Mouse (Mus musculus) intestine, embryonic 16.5 days (tissue): ENCODE measurements around the gene Tsen15. TPM values are rescaled to one million over a fixed set of nuclear protein-coding genes. Genes with fewer than 3 reads are reported as not detected.
"Not testable (repeated sequence)": the region's sequence is repeated elsewhere in the genome, so short reads cannot be mapped to it uniquely, and the experiment has no call there.

Experiments
- ATAC-seq: fragments of 200-750 bp; cut with Nextera tagmentation; 2 replicates; pipeline ENCODE4 v1.8.0; 2017; ENCODE audit warnings: moderate TSS enrichment, moderate library complexity
- H3K27ac ChIP-seq: fragments of 300-500 bp; sonication (generic); 2 replicates; pipeline ENCODE4 v1.5.1; 2014; ENCODE audit warnings: mild to moderate bottlenecking, low read length
- H3K27me3 ChIP-seq: fragments of 300-500 bp; sonication (generic); replicated peaks from 2 replicates; pipeline ENCODE4 v1.6.1; 2014; ENCODE audit warnings: low read length, control low read depth, mixed read lengths; ENCODE audit not compliant: control insufficient read depth, insufficient read depth
- H3K36me3 ChIP-seq: fragments of 300-500 bp; sonication (generic); 2 replicates; pipeline ENCODE4 v1.6.1; 2014; ENCODE audit warnings: low read length, control low read depth; ENCODE audit not compliant: control insufficient read depth, insufficient read depth
- H3K4me1 ChIP-seq: fragments of 300-500 bp; sonication (generic); 2 replicates; pipeline ENCODE4 v1.6.1; 2014; ENCODE audit warnings: low read length, control low read depth, mixed read lengths; ENCODE audit not compliant: control insufficient read depth, insufficient read depth
- H3K4me2 ChIP-seq: fragments of 300-500 bp; sonication (generic); 2 replicates; pipeline ENCODE4 v1.6.1; 2014; ENCODE audit warnings: low read depth, low read length, control low read depth
- H3K4me3 ChIP-seq: fragments of 300-500 bp; sonication (generic); 2 replicates; pipeline ENCODE4 v1.5.1; 2014; ENCODE audit warnings: mild to moderate bottlenecking, low read length
- H3K9ac ChIP-seq: fragments of 300-500 bp; sonication (generic); 2 replicates; pipeline ENCODE4 v1.6.1; 2014; ENCODE audit warnings: low read depth, low read length
- H3K9me3 ChIP-seq: fragments of 300-500 bp; sonication (generic); 2 replicates; pipeline ENCODE4 v1.6.1; 2016; ENCODE audit warnings: low read length, control low read depth; ENCODE audit not compliant: control insufficient read depth
- WGBS: fragments of 180-500 bp; shearing (Covaris S2); extraction: QIAGEN DNeasy Blood & Tissue Kit; methylation state at CpG from one replicate; pipeline ENCODE4 v1.1.7; 2014; 5-methylcytosine and 5-hydroxymethylcytosine counted together
- polyA plus RNA-seq: library from polyadenylated mRNA; unstranded; fragments of >200 nt; fragmentation: Nextera tagmentation; extraction: Ambion mirVana; gene quantifications from 2 replicates; pipeline ENCODE4 v1.2.1, GENCODE M21; 2015

The Tsen15 gene
- polyA plus RNA-seq, 1 experiment from 2014 or later = 64.0 TPM

DNA sequence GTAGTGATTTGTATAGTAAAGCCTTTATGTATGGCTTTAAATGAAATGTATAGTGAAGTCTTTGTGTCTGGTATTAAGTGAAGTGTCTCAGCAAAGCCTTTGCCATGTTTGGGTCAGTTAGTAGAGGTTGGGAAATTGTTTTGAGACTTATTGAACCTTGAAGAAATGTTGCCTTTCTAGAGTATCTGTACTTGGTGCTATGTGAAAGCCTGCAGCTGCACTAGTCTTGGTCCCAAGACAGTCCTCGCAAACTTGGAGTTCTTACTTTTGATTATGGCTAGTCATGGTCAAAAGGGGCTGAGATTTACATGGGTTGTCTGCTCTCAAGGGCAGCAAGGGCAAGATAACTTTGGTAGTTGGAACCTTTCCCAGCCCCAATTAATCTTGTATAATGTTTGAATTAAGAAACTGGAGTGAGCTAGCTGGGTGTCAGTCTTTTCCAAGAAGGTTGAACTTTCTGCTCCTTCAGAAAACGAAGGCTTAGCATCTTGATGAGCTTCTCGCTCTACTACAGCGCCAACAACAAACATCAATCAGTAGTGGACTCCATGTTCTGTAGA, 8.5 kb upstream of the Tsen15 start:
- Histone ChIP-seq H3K36me3 (no peaks in the 10 kb centered on the region), H3K27ac (no peak overlapping the region), H3K4me1 (no peaks in the 10 kb centered on the region; the same call in 1 of the 2 replicates), H3K27me3 (no peaks in the 10 kb centered on the region), H3K4me3 (no peak overlapping the region), H3K9ac (no peak overlapping the region), H3K9me3 (0 out of 2 replicates have a peak, but pooled peaks cover 2% of the 10 kb centered on the region), H3K4me2 (no peak overlapping the region)
- no peak for ATAC-seq
- WGBS = 88% methylated on average over 4 of the region's 4 CpGs

DNA sequence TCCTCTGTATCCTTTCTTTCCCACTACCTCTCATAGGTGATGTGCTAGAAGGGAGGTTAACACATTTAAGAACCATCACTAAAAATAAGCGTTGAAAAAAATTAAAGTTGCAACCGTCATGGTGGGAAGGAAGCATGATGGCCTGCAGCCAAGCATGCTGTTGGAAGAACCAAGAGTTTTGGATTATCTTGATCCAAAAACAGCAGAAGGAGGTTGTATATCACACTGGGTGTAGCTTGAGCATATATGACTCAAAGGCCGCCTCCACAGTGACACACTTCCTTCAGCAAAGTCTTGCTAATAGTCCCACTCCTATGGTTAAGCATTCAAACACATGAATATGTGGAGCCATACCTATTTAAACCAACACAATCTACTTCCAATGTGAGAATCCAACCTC, 7.6 kb upstream of the Tsen15 start:
- 0 out of 2 replicates have a peak, but pooled peaks cover 2% of the 10 kb centered on the region for H3K9me3 ChIP-seq
- no peak overlapping the region for H3K4me3 ChIP-seq
- H3K27me3 ChIP-seq = no peaks in the 10 kb centered on the region
- H3K4me2 ChIP-seq = no peak overlapping the region
- H3K4me1 ChIP-seq = no peaks in the 10 kb centered on the region
- no peak overlapping the region for H3K9ac ChIP-seq
- no peaks in the 10 kb centered on the region for H3K36me3 ChIP-seq
- 93% methylated on average over 3 of the region's 3 CpGs for WGBS
- ATAC-seq = no peak
- H3K27ac ChIP-seq = no peak overlapping the region

DNA sequence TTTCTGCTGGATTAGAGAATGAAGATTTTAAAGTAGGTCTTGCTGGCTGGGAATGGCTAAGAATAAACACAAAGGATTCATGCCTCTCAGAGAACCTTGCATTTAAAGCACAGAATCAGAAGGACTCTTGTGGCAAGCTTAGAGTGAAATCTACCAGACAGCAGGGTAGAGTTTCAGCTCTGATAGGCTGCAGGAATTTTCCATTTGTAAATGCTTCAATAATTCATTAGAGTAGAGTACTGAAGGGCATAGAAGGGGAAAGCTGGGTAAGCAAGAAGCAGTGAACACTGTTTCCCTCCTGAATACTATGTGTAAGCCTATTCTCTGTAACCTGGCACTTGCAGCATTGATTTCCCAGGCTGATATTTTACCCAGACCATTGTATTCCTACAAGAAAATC, 2.8 kb upstream of the Tsen15 start:
- Histone ChIP-seq H3K9me3 (no peaks in the 10 kb centered on the region), H3K4me1 (no peaks in the 10 kb centered on the region), H3K9ac (no peak overlapping the region), H3K27me3 (no peaks in the 10 kb centered on the region), H3K27ac (no peak overlapping the region), H3K4me3 (no peak overlapping the region), H3K4me2 (no peak overlapping the region), H3K36me3 (no peaks in the 10 kb centered on the region)
- ATAC-seq = no peak

DNA sequence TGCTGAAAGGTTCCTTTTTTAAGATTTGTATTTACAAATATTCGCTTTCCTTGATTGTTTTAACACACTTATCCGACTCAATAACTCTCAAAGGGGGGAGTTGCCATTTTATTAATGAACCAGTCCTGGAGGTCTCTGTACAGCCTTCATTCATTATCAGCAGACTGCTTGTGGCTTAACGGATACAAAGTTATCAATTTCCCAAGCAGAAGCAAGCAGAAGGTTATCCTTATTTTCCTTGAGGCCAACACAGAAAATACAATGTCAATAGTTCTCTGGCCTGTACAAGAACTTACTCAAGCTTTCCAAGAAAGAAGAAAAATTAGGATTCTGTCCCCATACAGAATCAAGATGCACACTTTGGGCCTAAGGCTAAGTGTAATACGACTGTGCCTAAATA, 795 bp downstream of the Tsen15 start:
- H3K27me3 ChIP-seq, ATAC-seq, H3K4me1 ChIP-seq, H3K36me3 ChIP-seq, H3K27ac ChIP-seq, H3K9me3 ChIP-seq: not testable (repeated sequence)
- WGBS = 25% methylated on average over 2 of the region's 4 CpGs
- peak overlapping the region; percentile 92 for H3K4me3 ChIP-seq
- peak overlapping the region; percentile 92 for H3K9ac ChIP-seq
- H3K4me2 ChIP-seq = peak overlapping the region; percentile 75

DNA sequence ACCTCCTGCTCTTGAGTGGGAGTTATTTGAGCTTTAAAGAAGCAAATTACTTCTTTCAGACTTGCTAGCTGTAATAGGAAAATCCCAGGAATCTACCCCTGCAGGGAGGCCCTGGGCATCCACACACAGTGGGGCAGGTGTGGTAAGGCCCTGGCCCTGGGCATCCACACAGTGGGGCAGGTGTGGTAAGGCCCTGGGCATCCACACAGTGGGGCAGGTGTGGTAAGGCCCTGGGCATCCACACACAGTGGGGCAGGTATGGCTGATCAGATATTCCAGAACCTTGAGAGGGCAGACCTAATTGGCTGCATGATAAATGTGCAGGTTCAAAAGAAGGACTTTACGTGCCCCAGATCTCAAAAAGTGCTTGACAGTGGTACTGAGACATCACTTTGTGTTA, 1.9 kb downstream of the Tsen15 start:
- ATAC-seq = no peak
- Histone ChIP-seq H3K9me3 (no peaks in the 10 kb centered on the region), H3K4me2 (no peak overlapping the region), H3K36me3 (no peaks in the 10 kb centered on the region), H3K27ac (no peak overlapping the region), H3K27me3 (no peaks in the 10 kb centered on the region), H3K4me1 (no peaks in the 10 kb centered on the region), H3K4me3 (no peak overlapping the region), H3K9ac (no peak overlapping the region)
- WGBS = 97% methylated on average over 1 of the region's 1 CpGs

DNA sequence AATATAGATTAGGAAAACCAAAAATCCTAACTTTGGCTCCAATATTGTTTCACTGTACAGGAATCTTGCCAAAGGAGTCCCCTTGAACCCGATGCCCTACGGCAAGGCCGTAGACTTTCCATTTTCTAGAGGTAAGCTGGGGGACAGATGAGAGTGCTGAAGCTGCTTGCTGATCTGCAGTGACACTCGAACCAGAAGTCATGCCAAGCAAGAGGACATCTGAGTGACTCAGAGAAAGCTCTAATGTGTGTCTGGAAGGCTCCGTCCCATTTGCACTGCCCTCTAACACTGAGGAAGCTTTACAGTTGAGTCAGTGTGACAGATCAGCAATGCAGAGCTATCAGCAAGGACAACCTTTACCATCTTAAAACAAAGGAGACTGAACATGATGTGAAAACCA, 8.2 kb downstream of the Tsen15 start:
- Histone ChIP-seq H3K4me2 (no peak overlapping the region), H3K4me3 (no peak overlapping the region), H3K9me3 (no peaks in the 10 kb centered on the region), H3K4me1 (no peaks in the 10 kb centered on the region), H3K27ac (no peak overlapping the region), H3K36me3 (peaks cover 6% of the 10 kb centered on the region), H3K27me3 (no peaks in the 10 kb centered on the region), H3K9ac (no peak overlapping the region)
- ATAC-seq = no peak
- 91% methylated on average over 5 of the region's 5 CpGs for WGBS

DNA sequence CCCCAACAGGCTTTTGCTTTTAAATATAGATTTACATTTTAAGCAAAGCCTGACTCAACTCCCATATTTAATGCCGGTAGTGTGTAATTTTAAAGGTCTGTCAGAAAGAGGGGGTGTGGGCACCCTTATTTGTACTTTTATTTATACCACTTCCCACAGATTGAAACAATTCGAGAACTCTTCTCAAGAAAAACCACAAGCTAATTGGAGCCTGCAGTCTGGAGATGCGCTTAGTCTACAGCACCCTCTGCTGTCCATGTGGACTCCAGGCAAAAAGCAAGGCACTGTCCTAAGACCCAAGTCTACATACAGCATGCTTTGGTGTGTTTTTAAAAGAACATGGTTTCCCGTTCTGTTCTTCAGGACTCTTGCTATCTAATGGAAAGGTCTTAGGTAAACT, 17.3 kb downstream of the Tsen15 start:
- Histone ChIP-seq H3K27ac (no peak overlapping the region), H3K4me2 (no peak overlapping the region), H3K4me3 (no peak overlapping the region), H3K4me1 (no peaks in the 10 kb centered on the region), H3K36me3 (no peaks in the 10 kb centered on the region), H3K9ac (no peak overlapping the region), H3K27me3 (no peaks in the 10 kb centered on the region), H3K9me3 (no peaks in the 10 kb centered on the region)
- 28% methylated on average over 4 of the region's 4 CpGs for WGBS
- ATAC-seq = peak; percentile 72

DNA sequence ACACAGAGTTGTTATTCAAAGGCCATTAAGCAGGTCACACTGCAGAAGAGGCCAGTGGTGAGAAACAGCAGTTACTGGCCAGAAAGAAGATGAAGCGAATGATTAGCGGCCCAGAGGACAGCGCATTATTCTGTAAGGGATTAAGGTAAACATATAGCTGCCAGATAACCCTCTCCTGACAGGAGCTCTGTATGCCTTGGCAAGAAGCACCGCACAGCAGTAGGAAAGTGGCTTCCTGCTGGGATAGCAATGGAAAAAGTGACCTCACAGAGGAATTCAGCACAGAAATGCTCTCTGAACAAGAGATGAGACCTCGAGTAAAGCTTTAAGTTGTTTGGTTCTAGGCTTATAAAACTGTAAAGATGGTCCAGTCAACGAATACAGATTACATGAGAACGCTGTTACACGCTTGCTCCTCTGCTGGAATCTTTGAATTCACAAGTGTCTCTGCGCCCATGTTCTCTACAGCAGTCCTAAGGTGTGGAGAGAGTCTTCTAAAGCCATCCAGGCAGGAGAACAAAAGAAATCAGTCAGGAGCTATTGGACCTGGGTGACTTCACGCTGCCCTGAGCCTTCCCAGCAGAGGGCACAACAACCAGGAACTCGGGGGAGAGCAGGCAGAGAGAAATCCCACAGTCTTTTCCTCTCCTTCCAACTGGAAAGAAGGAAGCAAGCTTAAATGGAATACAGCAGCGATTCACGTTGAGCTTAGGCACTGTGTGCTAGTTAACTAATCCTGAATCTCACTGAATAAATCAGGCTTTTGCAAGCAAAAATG, 18.0 kb downstream of the Tsen15 start:
- Histone ChIP-seq H3K9me3 (no peaks in the 10 kb centered on the region), H3K4me2 (no peak overlapping the region), H3K4me1 (no peaks in the 10 kb centered on the region), H3K27ac (no peak overlapping the region), H3K4me3 (no peak overlapping the region), H3K36me3 (no peaks in the 10 kb centered on the region), H3K9ac (no peak overlapping the region), H3K27me3 (no peaks in the 10 kb centered on the region)
- ATAC-seq = no peak
- WGBS = 44% methylated on average over 13 of the region's 13 CpGs

DNA sequence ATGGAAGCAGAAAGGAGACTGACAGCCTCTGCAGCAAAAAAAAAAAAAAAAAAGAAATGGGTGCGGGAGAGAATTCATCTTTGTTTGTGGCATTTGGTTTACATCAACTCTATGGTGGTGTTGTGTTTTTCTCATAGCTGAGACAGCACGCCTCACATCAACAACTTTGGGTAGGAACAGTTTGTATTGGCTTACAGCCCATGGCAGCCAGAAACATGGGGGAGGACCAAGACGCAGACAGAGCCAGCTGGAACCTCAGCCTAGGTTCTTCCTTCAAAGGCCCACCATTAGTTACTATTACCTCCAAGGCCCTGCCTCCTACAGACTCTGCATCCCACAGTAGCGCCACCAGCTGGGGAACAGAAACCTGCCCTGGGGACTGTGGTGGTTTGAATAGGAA, 29.8 kb downstream of the Tsen15 start:
- no peaks in the 10 kb centered on the region for H3K27me3 ChIP-seq
- 70% methylated on average over 4 of the region's 4 CpGs for WGBS
- no peak overlapping the region for H3K27ac ChIP-seq
- no peaks in the 10 kb centered on the region for H3K4me1 ChIP-seq
- no peaks in the 10 kb centered on the region for H3K36me3 ChIP-seq
- H3K4me3 ChIP-seq = no peak overlapping the region
- no peaks in the 10 kb centered on the region for H3K9me3 ChIP-seq
- H3K9ac ChIP-seq = no peak overlapping the region
- H3K4me2 ChIP-seq = no peak overlapping the region
- ATAC-seq = no peak

DNA sequence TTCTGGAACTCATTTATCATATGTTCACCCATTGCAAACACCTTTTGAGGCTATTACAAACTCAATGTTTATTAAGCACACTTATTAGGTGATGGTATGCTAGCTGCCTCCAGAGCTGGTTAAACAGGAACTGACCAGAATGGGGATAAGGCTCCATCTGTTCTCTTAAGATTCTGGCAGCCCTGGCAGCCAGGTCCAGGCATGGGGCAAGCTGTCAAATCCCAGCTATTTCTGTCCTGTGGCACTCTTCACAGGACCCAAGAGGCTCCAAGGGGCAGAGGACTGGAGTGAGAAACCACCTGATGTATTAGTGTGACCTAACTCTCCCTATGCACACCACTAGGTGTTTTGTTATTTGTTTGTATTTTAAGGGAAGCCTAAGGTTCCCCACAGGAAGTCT, 38.5 kb downstream of the Tsen15 start:
- no peak for ATAC-seq

More for the DNA sequence above, 38.5 kb downstream of the Tsen15 start:
- Histone ChIP-seq H3K9me3 (no peaks in the 10 kb centered on the region), H3K27ac (no peak overlapping the region), H3K27me3 (no peaks in the 10 kb centered on the region), H3K9ac (no peak overlapping the region), H3K36me3 (no peaks in the 10 kb centered on the region), H3K4me2 (no peak overlapping the region), H3K4me1 (no peaks in the 10 kb centered on the region), H3K4me3 (no peak overlapping the region)
